Mouse (Mus musculus): ENCODE measurements around the gene Gab1.

- TF ChIP-seq CTCF (IDR thresholded peaks at IDR 0.05; ENCODE audit: low read depth) (no peak), EP300 (IDR thresholded peaks at IDR 0.05; ENCODE audit: low read depth) (no peak)
These were observed 76.2 kb downstream of the Gab1 start for GRCm38 (mm10) chr8:80804066-80804619.

All from liver, postnatal 0 days (tissue).